Mouse (Mus musculus) Patski (cell line): ENCODE data around the gene Stx5a. TPM values are rescaled to one million over a fixed set of nuclear protein-coding genes. Genes with fewer than 3 reads are reported as not detected.

Experiments used
- ATAC-seq: fragments of 100-300 bp; one replicate; pipeline ENCODE4 v1.8.0; 2021
- CTCF ChIA-PET: fragments of 350-600 bp; sonication (Branson Sonifier 250); formaldehyde crosslinking; loops from one replicate; lab custom pipeline; 2022; ENCODE audit warnings: inconsistent platforms; lab: Charles Lee
- POLR2A ChIA-PET: fragments of 350-600 bp; sonication (Branson Sonifier 250); formaldehyde crosslinking; loops from one replicate; lab custom pipeline; 2022; ENCODE audit warnings: antibody characterized with exemption, inconsistent platforms; lab: Charles Lee
- DNase-seq: peaks from one replicate; pipeline ENCODE4 v3.0.0-alpha.2; 2011; ENCODE audit warnings: low read depth, low spot score
- H3K27me3 ChIP-seq: fragments of 371-371 bp; one replicate; pipeline ENCODE4 v1.5.1; 2021
- CTCF ChIP-seq: fragments of 100-300 bp; IDR thresholded peaks from one replicate; pipeline ENCODE4 v1.5.1; 2021
- in situ Hi-C: fragments of 300-500 bp; cut with MboI; formaldehyde crosslinking; loops from 3 replicates; pipeline ENCODE4 v1.11.1; 2018; ENCODE audit warnings: low pct_unique_long_range_greater_than_20kb, mixed read lengths
- polyA plus RNA-seq: library from polyadenylated mRNA; unstranded; gene quantifications from one replicate; pipeline ENCODE4 v1.2.3, GENCODE M21; 2021

Stx5a gene
- polyA plus RNA-seq, 1 experiment from 2014 or later = 116 TPM

GRCm38 (mm10) chr19:8735389-8736159 lies 5.6 kb upstream of the Stx5a start, which contains the start of gene Wdr74:
Gene Wdr74 (plus strand): TSS chr19:8735827.
- in situ Hi-C loops = no loop called here
- ATAC-seq (peak; percentile 96), DNase-seq (no peak)
- H3K27me3 ChIP-seq = peaks cover 19% of the 10 kb centered on the region
- ChIA-PET POLR2A (interaction anchor here (1.2 to 1.3 kb wide), 2 partner anchors 13 to 22 kb away, joined by 3 read pairs; partner anchors contain the start of gene Slc3a2), CTCF (interaction anchor here (1.2 to 2.4 kb wide), 2 partner anchors 13 to 22 kb away, joined by 4 to 5 read pairs; partner anchors contain the start of gene Slc3a2)
- TF ChIP-seq CTCF = no peak

- POLR2A ChIA-PET = interaction anchor here (1.3 kb wide), 1 partner anchor 13 kb away, joined by 3 read pairs; the partner anchor contains the start of gene Slc3a2
- CTCF ChIA-PET = interaction anchor here (1.3 to 2.5 kb wide), 3 partner anchors 13 to 18 kb away, joined by 3 to 7 read pairs (median 5); partner anchors contain the start of gene Slc3a2
- no peak for TF ChIP-seq CTCF
- ATAC-seq (peak; percentile 40), DNase-seq (no peak)
- H3K27me3 ChIP-seq = peaks cover 19% of the 10 kb centered on the region
- in situ Hi-C loops = no loop called here
Measured at GRCm38 (mm10) chr19:8736160-8736467, 5.1 kb upstream of the Stx5a start.

- H3K27me3 ChIP-seq = peaks cover 6% of the 10 kb centered on the region
- ChIA-PET POLR2A (interaction anchor here (1.5 kb wide), 1 partner anchor 18 kb away, joined by 4 read pairs; the partner anchor contains the start of gene Nxf1), CTCF (interaction anchor here (1.1 to 1.2 kb wide), 4 partner anchors 8 to 371 kb away, joined by 3 to 5 read pairs (median 4); no protein-coding TSS in a partner anchor)
- no peak for TF ChIP-seq CTCF
- ATAC-seq (no peak), DNase-seq (no peak)
- in situ Hi-C loops = no loop called here
Measured at GRCm38 (mm10) chr19:8738911-8739310, 2.3 kb upstream of the Stx5a start.

GRCm38 (mm10) chr19:8739646-8740045 lies 1.6 kb upstream of the Stx5a start:
- ChIA-PET CTCF (interaction anchor here (1.6 kb wide), 1 partner anchor 21 kb away, joined by 5 read pairs; no protein-coding TSS in a partner anchor), POLR2A (interaction anchor here (1.0 to 1.5 kb wide), 2 partner anchors 17 to 18 kb away, joined by 3 to 4 read pairs; partner anchors contain the start of gene Nxf1)
- no peak for ATAC-seq
- in situ Hi-C loops = no loop called here
- no peak for DNase-seq
- no peaks in the 10 kb centered on the region for H3K27me3 ChIP-seq
- no peak for TF ChIP-seq CTCF

GRCm38 (mm10) chr19:8740603-8741002 lies 610 bp upstream of the Stx5a start, which contains the start of gene 1700092M07Rik:
Gene 1700092M07Rik (plus strand): TSS chr19:8740718.
- no peak for TF ChIP-seq CTCF
- POLR2A ChIA-PET = interaction anchor here (0.6 to 2.1 kb wide), 3 partner anchors 14 to 27 kb away, joined by 3 to 7 read pairs (median 3); no protein-coding TSS in a partner anchor
- ATAC-seq (no peak), DNase-seq (no peak)
- CTCF ChIA-PET = interaction anchor here (1.5 to 1.6 kb wide), 2 partner anchors 22 to 24 kb away, joined by 3 to 5 read pairs; no protein-coding TSS in a partner anchor
- no peaks in the 10 kb centered on the region for H3K27me3 ChIP-seq
- in situ Hi-C loops = no loop called here

GRCm38 (mm10) chr19:8742176-8742575 lies 963 bp downstream of the Stx5a start:
- no peak for DNase-seq
- no peak for TF ChIP-seq CTCF
- in situ Hi-C loops = no loop called here
- H3K27me3 ChIP-seq = no peaks in the 10 kb centered on the region
- ChIA-PET POLR2A (interaction anchor here (0.5 to 2.1 kb wide), 4 partner anchors 9 to 77 kb away, joined by 3 to 7 read pairs (median 4); partner anchors contain the start of genes Hnrnpul2 and Ttc9c), CTCF (no interaction called here)
- ATAC-seq = no peak

- CTCF ChIA-PET = no interaction called here
- TF ChIP-seq CTCF = no peak
- no peaks in the 10 kb centered on the region for H3K27me3 ChIP-seq
- POLR2A ChIA-PET = no interaction called here
- ATAC-seq = no peak
- in situ Hi-C loops = no loop called here
- DNase-seq = no peak
Measured at GRCm38 (mm10) chr19:8745382-8745781, 4.2 kb downstream of the Stx5a start.

- CTCF ChIA-PET = interaction anchor here (1.4 to 1.7 kb wide), 2 partner anchors 9 to 10 kb away, joined by 3 to 4 read pairs; no protein-coding TSS in a partner anchor
- TF ChIP-seq CTCF = peak; percentile 60
- in situ Hi-C loops = no loop called here
- no peak for ATAC-seq
- DNase-seq = no peak
- H3K27me3 ChIP-seq = no peaks in the 10 kb centered on the region
- POLR2A ChIA-PET = interaction anchor here (0.6 to 1.0 kb wide), 2 partner anchors 11 to 28 kb away, joined by 3 read pairs; no protein-coding TSS in a partner anchor
Measured at GRCm38 (mm10) chr19:8747368-8747767, 6.2 kb downstream of the Stx5a start.

- ATAC-seq (no peak), DNase-seq (no peak)
- TF ChIP-seq CTCF = no peak
- H3K27me3 ChIP-seq = no peaks in the 10 kb centered on the region
- CTCF ChIA-PET = interaction anchor here (1.7 kb wide), 1 partner anchor 52 kb away, joined by 3 read pairs; no protein-coding TSS in a partner anchor
- in situ Hi-C loops = no loop called here
- POLR2A ChIA-PET = interaction anchor here (1.8 kb wide), 1 partner anchor 19 kb away, joined by 6 read pairs; the partner anchor contains the start of gene Tmem179b
Measured at GRCm38 (mm10) chr19:8755652-8756051, 14.4 kb downstream of the Stx5a start.

GRCm38 (mm10) chr19:8756635-8757387 lies 15.6 kb downstream of the Stx5a start, which contains the start of gene Nxf1:
Gene Nxf1 (plus strand): TSS chr19:8757073.
- ATAC-seq = peak; percentile 94
- no peak for TF ChIP-seq CTCF
- H3K27me3 ChIP-seq = no peaks in the 10 kb centered on the region
- CTCF ChIA-PET = interaction anchor here (0.8 to 1.7 kb wide), 5 partner anchors 9 to 50 kb away, joined by 3 to 4 read pairs (median 3); no protein-coding TSS in a partner anchor
- DNase-seq = peak; percentile 44
- POLR2A ChIA-PET = interaction anchor here (1.0 to 2.8 kb wide), 5 partner anchors 9 to 48 kb away, joined by 3 to 11 read pairs (median 4); partner anchors contain the start of genes Tmem179b and Tmem223
- in situ Hi-C loops = no loop called here
